Mouse (Mus musculus): ENCODE data around the gene Mageb4. TPM values are rescaled to one million over a fixed set of nuclear protein-coding genes. Genes with fewer than 3 reads are reported as not detected.
"Not testable (repeated sequence)": the region's sequence is repeated elsewhere in the genome, so short reads cannot be mapped to it uniquely, and the experiment has no call there.

Gene Mageb4
- not detected in 2 replicates for polyA plus RNA-seq (2015; fragmentation: Nextera tagmentation; extraction: Ambion mirVana)

- H3K36me3 ChIP-seq (replicated peaks); H3K27ac ChIP-seq; H3K9me3 ChIP-seq; H3K4me3 ChIP-seq; ATAC-seq (replicated peaks); H3K9ac ChIP-seq; H3K4me1 ChIP-seq; H3K27me3 ChIP-seq (replicated peaks); H3K4me2 ChIP-seq: not testable (repeated sequence)
- no CpG with 5 or more reads among the region's 13 CpGs for WGBS
Observed at GRCm38 (mm10) chrX:86304993-86305392, at the start of gene Mageb4. Mageb4 (minus strand) TSS chrX:86305093.

- WGBS = 44% methylated on average over 1 of the region's 2 CpGs
- H3K4me2 ChIP-seq; H3K27me3 ChIP-seq (replicated peaks); H3K4me3 ChIP-seq; ATAC-seq (replicated peaks); H3K9me3 ChIP-seq; H3K36me3 ChIP-seq (replicated peaks); H3K27ac ChIP-seq; H3K9ac ChIP-seq; H3K4me1 ChIP-seq: not testable (repeated sequence)
Observed at GRCm38 (mm10) chrX:86284597-86284996, 20.3 kb downstream of the Mageb4 start.

- ATAC-seq (replicated peaks); H3K4me2 ChIP-seq; H3K27ac ChIP-seq; H3K9ac ChIP-seq; H3K27me3 ChIP-seq (replicated peaks); H3K4me1 ChIP-seq; H3K4me3 ChIP-seq; H3K9me3 ChIP-seq; H3K36me3 ChIP-seq (replicated peaks): not testable (repeated sequence)
- WGBS = no CpG with 5 or more reads among the region's 1 CpGs
Observed at GRCm38 (mm10) chrX:86245950-86246349, 58.9 kb downstream of the Mageb4 start.

- H3K9me3 ChIP-seq = no peaks in the 10 kb centered on the region
- 83% methylated on average over 1 of the region's 1 CpGs for WGBS
- no peak overlapping the region for H3K9ac ChIP-seq
- no peaks in the 10 kb centered on the region for H3K4me1 ChIP-seq
- ATAC-seq (replicated peaks) = no peak
- H3K27me3 ChIP-seq (replicated peaks) = no peaks in the 10 kb centered on the region
- H3K4me2 ChIP-seq = no peak overlapping the region
- no peaks in the 10 kb centered on the region for H3K36me3 ChIP-seq (replicated peaks)
- no peak overlapping the region for H3K4me3 ChIP-seq
- no peak overlapping the region for H3K27ac ChIP-seq
Observed at GRCm38 (mm10) chrX:86237246-86237645, 67.6 kb downstream of the Mageb4 start.

Other genes starting within 250 kb of the Mageb4 start
- 0.68 and 1.1 TPM in 2 replicates for gene Nr0b1, start 113.3 kb downstream of the Mageb4 start, polyA plus RNA-seq (2015; fragmentation: Nextera tagmentation; extraction: Ambion mirVana)